Mouse (Mus musculus) testis, adult 2 months (tissue): Measurements from ENCODE around the gene Cfap73. TPM values are rescaled to one million over a fixed set of nuclear protein-coding genes. Genes with fewer than 3 reads are reported as not detected.

ENCODE experiments used
- H3K27ac ChIP-seq: fragments of 200-500 bp; 2 replicates; pipeline ENCODE4 v1.5.1; 2012; ENCODE audit warnings: low read depth, low read length; ENCODE audit not compliant: control insufficient read depth, insufficient read depth
- H3K27me3 ChIP-seq: fragments of 200-500 bp; 2 replicates; pipeline ENCODE4 v1.6.1; 2012; ENCODE audit warnings: mild to moderate bottlenecking, low read length, moderate library complexity; ENCODE audit not compliant: control insufficient read depth, insufficient read depth
- H3K36me3 ChIP-seq: fragments of 200-500 bp; 2 replicates; pipeline ENCODE4 v1.6.1; 2012; ENCODE audit warnings: mild to moderate bottlenecking, low read length; ENCODE audit not compliant: control insufficient read depth, insufficient read depth
- H3K4me1 ChIP-seq: fragments of 200-500 bp; 2 replicates; pipeline ENCODE4 v1.6.1; 2012; ENCODE audit warnings: low read length; ENCODE audit not compliant: control insufficient read depth, insufficient read depth
- H3K4me3 ChIP-seq: fragments of 200-500 bp; 2 replicates; pipeline ENCODE4 v1.5.1; 2012; ENCODE audit warnings: low read depth, mild to moderate bottlenecking, low read length, moderate library complexity, mixed read lengths; ENCODE audit not compliant: control insufficient read depth
- CTCF ChIP-seq: fragments of 200-500 bp; IDR thresholded peaks from 2 replicates; pipeline ENCODE4 v1.5.1; 2012; ENCODE audit warnings: low read depth, mild to moderate bottlenecking, inconsistent platforms, low read length, moderate library complexity; ENCODE audit not compliant: control insufficient read depth, insufficient read depth, insufficient replicate concordance
- POLR2A ChIP-seq: fragments of 200-500 bp; IDR thresholded peaks from 2 replicates; pipeline ENCODE4 v1.6.1; 2012; ENCODE audit warnings: low read depth, mild to moderate bottlenecking, inconsistent platforms, low read length, moderate library complexity; ENCODE audit not compliant: control insufficient read depth
- polyA plus RNA-seq: library from polyadenylated mRNA; depleted of rRNA; stranded (reverse); fragments of >200 nt; gene quantifications from 2 replicates; pipeline ENCODE4 v1.2.3, GENCODE M21; 2012

Gene Cfap73
- polyA plus RNA-seq, 1 experiment = 6.4 TPM

GRCm38 (mm10) chr5:120652915-120653701 lies 19.1 kb upstream of the Cfap73 start:
- no peaks in the 10 kb centered on the region for H3K36me3 ChIP-seq
- H3K4me1 ChIP-seq = peaks cover 4% of the 10 kb centered on the region
- no peaks in the 10 kb centered on the region for H3K27me3 ChIP-seq
- no peak overlapping the region for H3K27ac ChIP-seq
- no peak overlapping the region for H3K4me3 ChIP-seq
- TF ChIP-seq POLR2A = no peak
- TF ChIP-seq CTCF = no peak

GRCm38 (mm10) chr5:120651230-120651629 lies 17.2 kb upstream of the Cfap73 start:
- Histone ChIP-seq H3K4me3 (no peak overlapping the region), H3K4me1 (peaks cover 4% of the 10 kb centered on the region), H3K27ac (no peak overlapping the region), H3K36me3 (no peaks in the 10 kb centered on the region), H3K27me3 (no peaks in the 10 kb centered on the region)
- TF ChIP-seq CTCF (no peak), POLR2A (no peak)

- TF ChIP-seq POLR2A (no peak), CTCF (no peak)
- no peaks in the 10 kb centered on the region for H3K36me3 ChIP-seq
- H3K27me3 ChIP-seq = no peaks in the 10 kb centered on the region
- H3K27ac ChIP-seq = no peak overlapping the region
- H3K4me1 ChIP-seq = peaks cover 4% of the 10 kb centered on the region
- H3K4me3 ChIP-seq = no peak overlapping the region
Observed at GRCm38 (mm10) chr5:120649938-120650337, 15.9 kb upstream of the Cfap73 start.

- Histone ChIP-seq H3K27me3 (no peaks in the 10 kb centered on the region), H3K36me3 (no peaks in the 10 kb centered on the region), H3K4me1 (peaks cover 4% of the 10 kb centered on the region), H3K27ac (no peak overlapping the region), H3K4me3 (peak overlapping the region; percentile 62)
- TF ChIP-seq CTCF (no peak), POLR2A (no peak)
Observed at GRCm38 (mm10) chr5:120649374-120649933, 15.4 kb upstream of the Cfap73 start.

GRCm38 (mm10) chr5:120648569-120649373 lies 14.7 kb upstream of the Cfap73 start, which contains the start of gene Rasal1:
Rasal1 (plus strand) TSS chr5:120648812.
- H3K4me3 ChIP-seq = peak within 1 kb of the TSS; percentile 62
- H3K4me1 ChIP-seq = peaks cover 4% of the 10 kb centered on the region
- H3K27ac ChIP-seq = no peak within 1 kb of the TSS
- no peaks in the 10 kb centered on the region for H3K27me3 ChIP-seq
- TF ChIP-seq CTCF (peak; percentile 40; the same call in 1 of the 2 replicates), POLR2A (no peak)
- no peaks in the 10 kb centered on the region for H3K36me3 ChIP-seq

GRCm38 (mm10) chr5:120647814-120648491 lies 13.9 kb upstream of the Cfap73 start:
- TF ChIP-seq CTCF (no peak), POLR2A (no peak)
- no peaks in the 10 kb centered on the region for H3K27me3 ChIP-seq

More at GRCm38 (mm10) chr5:120647814-120648491, 13.9 kb upstream of the Cfap73 start:
- no peak overlapping the region for H3K4me3 ChIP-seq
- H3K4me1 ChIP-seq = peaks cover 4% of the 10 kb centered on the region
- H3K36me3 ChIP-seq = no peaks in the 10 kb centered on the region
- H3K27ac ChIP-seq = no peak overlapping the region
